Mouse (Mus musculus) lung, postnatal 0 days (tissue): ENCODE results near the gene Upk1a.

Source experiments
- CTCF ChIP-seq: IDR thresholded peaks from 2 replicates; pipeline ENCODE4 v1.5.1; 2016; ENCODE audit warnings: antibody characterized with exemption, mild to moderate bottlenecking
- EP300 ChIP-seq: IDR thresholded peaks from 2 replicates; pipeline ENCODE4 v1.6.1; 2016; ENCODE audit warnings: antibody characterized with exemption, mild to moderate bottlenecking, control low read depth

- no peak for TF ChIP-seq EP300
- TF ChIP-seq CTCF = no peak
Observed at GRCm38 (mm10) chr7:30553810-30554584, 58.6 kb downstream of the Upk1a start.
